Mouse (Mus musculus) brain, embryonic 14.5 days (tissue): ENCODE data around the gene Zdhhc3.

Experiments
- CTCF ChIP-seq: fragments of 200-500 bp; IDR thresholded peaks from 2 replicates; pipeline ENCODE4 v1.5.1; 2012; ENCODE audit warnings: inconsistent platforms, mild to moderate bottlenecking, moderate library complexity, borderline replicate concordance; ENCODE audit not compliant: insufficient read depth, insufficient read length; ENCODE audit errors: extremely low read depth
- POLR2A ChIP-seq: fragments of 200-500 bp; IDR thresholded peaks from 2 replicates; pipeline ENCODE4 v1.6.1; 2012; ENCODE audit warnings: mild to moderate bottlenecking, inconsistent platforms, borderline replicate concordance; ENCODE audit not compliant: poor library complexity, insufficient read depth, insufficient read length, severe bottlenecking; ENCODE audit errors: extremely low read depth

DNA sequence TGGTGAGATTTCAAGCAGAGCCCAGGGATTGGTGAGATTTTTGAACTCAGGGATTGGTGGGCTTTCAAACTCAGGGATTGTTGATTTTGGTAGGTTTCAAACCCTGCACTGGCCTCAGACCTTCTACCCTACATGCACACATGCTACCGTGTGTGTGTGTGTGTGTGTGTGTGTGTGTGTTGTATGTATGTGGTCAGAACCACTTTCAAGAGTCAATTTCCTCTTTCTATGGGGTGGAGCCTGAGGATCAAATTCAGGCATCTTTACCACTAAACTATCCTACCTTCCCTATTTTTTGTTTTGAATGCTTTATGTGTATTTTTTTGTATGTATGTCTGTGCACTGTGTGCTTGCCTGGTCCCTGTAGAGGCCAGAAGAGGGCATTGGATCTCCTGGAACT, 65.3 kb downstream of the Zdhhc3 start:
- TF ChIP-seq POLR2A: no peak
- TF ChIP-seq CTCF: no peak
